Mouse (Mus musculus) embryonic fibroblast, embryonic 13.5 days (primary cell): Measurements from ENCODE around the gene Cdk14.

Source experiments
- CTCF ChIP-seq: IDR thresholded peaks from 2 replicates; pipeline ENCODE4 v1.5.1; 2011; ENCODE audit warnings: mild to moderate bottlenecking, control low read depth, low read length, moderate library complexity, borderline replicate concordance; ENCODE audit not compliant: insufficient read depth
- POLR2A ChIP-seq: IDR thresholded peaks from 2 replicates; pipeline ENCODE4 v1.6.1; 2011; ENCODE audit warnings: low read depth, mild to moderate bottlenecking, control low read depth, low read length, moderate library complexity

- TF ChIP-seq CTCF (no peak), POLR2A (no peak)
These were observed 59.8 kb downstream of the Cdk14 start for GRCm38 (mm10) chr5:5360338-5360737.
